Mouse (Mus musculus): ENCODE data around the gene Rrn3. TPM values are rescaled to one million over a fixed set of nuclear protein-coding genes. Genes with fewer than 3 reads are reported as not detected.
"Not testable (repeated sequence)": the region's sequence is repeated elsewhere in the genome, so short reads cannot be mapped to it uniquely, and the experiment has no call there.

The Rrn3 gene
- polyA plus RNA-seq, 1 experiment from 2014 or later, result 74.7 TPM

GRCm38 (mm10) chr16:13749306-13749705, 31.2 kb upstream of the Rrn3 start:
- 63% methylated on average over 5 of the region's 5 CpGs for WGBS
- H3K27ac ChIP-seq (ENCODE audit: low read depth, low read length), result no peak overlapping the region
- no peaks in the 10 kb centered on the region for H3K9me3 ChIP-seq (ENCODE audit: control insufficient read depth, low read length)
- no peak overlapping the region for H3K4me2 ChIP-seq (replicated peaks; ENCODE audit: low read depth, low read length)
- no peak for ATAC-seq (ENCODE audit: low FRiP score, low TSS enrichment)
- H3K27me3 ChIP-seq (ENCODE audit: control insufficient read depth, insufficient read depth, low read length), result no peaks in the 10 kb centered on the region
- no peaks in the 10 kb centered on the region for H3K36me3 ChIP-seq (ENCODE audit: control insufficient read depth, insufficient read depth, low read length)
- H3K4me1 ChIP-seq (ENCODE audit: control insufficient read depth, insufficient read depth, low read length), result no peaks in the 10 kb centered on the region
- H3K9ac ChIP-seq (ENCODE audit: low read depth, low read length), result no peak overlapping the region
- no peak overlapping the region for H3K4me3 ChIP-seq (ENCODE audit: low read length)

GRCm38 (mm10) chr16:13749981-13750380, 30.5 kb upstream of the Rrn3 start:
- Histone ChIP-seq H3K4me2 (replicated peaks; ENCODE audit: low read depth, low read length) (no peak overlapping the region), H3K9me3 (ENCODE audit: control insufficient read depth, low read length) (no peaks in the 10 kb centered on the region), H3K9ac (ENCODE audit: low read depth, low read length) (no peak overlapping the region), H3K4me3 (ENCODE audit: low read length) (no peak overlapping the region), H3K4me1 (ENCODE audit: control insufficient read depth, insufficient read depth, low read length) (no peaks in the 10 kb centered on the region), H3K27me3 (ENCODE audit: control insufficient read depth, insufficient read depth, low read length) (no peaks in the 10 kb centered on the region), H3K36me3 (ENCODE audit: control insufficient read depth, insufficient read depth, low read length) (no peaks in the 10 kb centered on the region), H3K27ac (ENCODE audit: low read depth, low read length) (no peak overlapping the region)
- WGBS, result 59% methylated on average over 3 of the region's 3 CpGs
- ATAC-seq (ENCODE audit: low FRiP score, low TSS enrichment), result no peak

DNA sequence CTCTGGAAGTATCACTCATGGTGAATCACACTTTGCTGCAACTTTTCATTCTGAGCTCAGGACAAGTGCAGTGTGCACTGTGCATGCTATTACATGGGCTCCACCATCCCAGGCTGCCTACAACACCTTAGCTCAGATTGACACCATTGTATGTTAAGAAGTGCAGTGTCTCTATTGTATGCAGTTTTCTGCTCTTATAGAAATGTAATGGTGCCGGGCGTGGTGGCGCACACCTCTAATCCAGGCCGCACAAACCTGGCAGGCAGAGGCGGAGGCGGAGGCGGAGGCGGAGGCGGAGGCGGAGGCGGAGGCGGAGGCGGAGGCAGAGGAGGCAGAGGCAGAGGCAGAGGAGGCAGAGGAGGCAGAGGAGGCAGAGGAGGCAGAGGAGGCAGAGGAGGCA, 29.9 kb upstream of the Rrn3 start:
- Histone ChIP-seq H3K27ac (ENCODE audit: low read depth, low read length) (no peak overlapping the region), H3K9me3 (ENCODE audit: control insufficient read depth, low read length) (no peaks in the 10 kb centered on the region), H3K4me2 (replicated peaks; ENCODE audit: low read depth, low read length) (no peak overlapping the region), H3K9ac (ENCODE audit: low read depth, low read length) (no peak overlapping the region), H3K4me3 (ENCODE audit: low read length) (no peak overlapping the region), H3K27me3 (ENCODE audit: control insufficient read depth, insufficient read depth, low read length) (no peaks in the 10 kb centered on the region), H3K4me1 (ENCODE audit: control insufficient read depth, insufficient read depth, low read length) (no peaks in the 10 kb centered on the region), H3K36me3 (ENCODE audit: control insufficient read depth, insufficient read depth, low read length) (no peaks in the 10 kb centered on the region)
- ATAC-seq (ENCODE audit: low FRiP score, low TSS enrichment), result no peak
- 94% methylated on average over 13 of the region's 13 CpGs for WGBS

DNA sequence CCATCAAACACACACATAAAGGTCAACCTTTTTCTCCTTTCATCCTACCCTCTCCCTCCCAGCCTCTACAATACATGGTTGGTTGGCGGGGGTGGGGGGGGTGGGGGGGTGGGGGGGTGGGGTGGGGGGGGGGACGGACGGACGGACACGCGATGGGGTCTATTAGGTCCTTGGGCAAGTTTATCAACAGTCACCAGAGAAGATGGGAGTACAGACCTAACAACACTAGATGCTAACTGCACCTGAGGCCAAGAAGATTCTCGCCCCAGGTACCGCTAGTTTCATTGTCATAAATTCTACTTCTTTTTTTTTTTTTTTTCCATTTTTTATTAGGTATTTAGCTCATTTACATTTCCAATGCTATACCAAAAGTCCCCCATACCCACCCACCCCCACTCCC, 26.5 kb upstream of the Rrn3 start:
- Histone ChIP-seq H3K4me2 (replicated peaks; ENCODE audit: low read depth, low read length) (peak overlapping the region; percentile 96), H3K27ac (ENCODE audit: low read depth, low read length) (no peak overlapping the region), H3K9ac (ENCODE audit: low read depth, low read length) (no peak overlapping the region; the same call in 1 of the 2 replicates), H3K4me1 (ENCODE audit: control insufficient read depth, insufficient read depth, low read length) (no peaks in the 10 kb centered on the region), H3K36me3 (ENCODE audit: control insufficient read depth, insufficient read depth, low read length) (no peaks in the 10 kb centered on the region), H3K4me3 (ENCODE audit: low read length) (peak overlapping the region; percentile 70), H3K9me3 (ENCODE audit: control insufficient read depth, low read length) (no peaks in the 10 kb centered on the region), H3K27me3 (ENCODE audit: control insufficient read depth, insufficient read depth, low read length) (no peaks in the 10 kb centered on the region)
- 81% methylated on average over 8 of the region's 8 CpGs for WGBS
- ATAC-seq (ENCODE audit: low FRiP score, low TSS enrichment), result no peak

DNA sequence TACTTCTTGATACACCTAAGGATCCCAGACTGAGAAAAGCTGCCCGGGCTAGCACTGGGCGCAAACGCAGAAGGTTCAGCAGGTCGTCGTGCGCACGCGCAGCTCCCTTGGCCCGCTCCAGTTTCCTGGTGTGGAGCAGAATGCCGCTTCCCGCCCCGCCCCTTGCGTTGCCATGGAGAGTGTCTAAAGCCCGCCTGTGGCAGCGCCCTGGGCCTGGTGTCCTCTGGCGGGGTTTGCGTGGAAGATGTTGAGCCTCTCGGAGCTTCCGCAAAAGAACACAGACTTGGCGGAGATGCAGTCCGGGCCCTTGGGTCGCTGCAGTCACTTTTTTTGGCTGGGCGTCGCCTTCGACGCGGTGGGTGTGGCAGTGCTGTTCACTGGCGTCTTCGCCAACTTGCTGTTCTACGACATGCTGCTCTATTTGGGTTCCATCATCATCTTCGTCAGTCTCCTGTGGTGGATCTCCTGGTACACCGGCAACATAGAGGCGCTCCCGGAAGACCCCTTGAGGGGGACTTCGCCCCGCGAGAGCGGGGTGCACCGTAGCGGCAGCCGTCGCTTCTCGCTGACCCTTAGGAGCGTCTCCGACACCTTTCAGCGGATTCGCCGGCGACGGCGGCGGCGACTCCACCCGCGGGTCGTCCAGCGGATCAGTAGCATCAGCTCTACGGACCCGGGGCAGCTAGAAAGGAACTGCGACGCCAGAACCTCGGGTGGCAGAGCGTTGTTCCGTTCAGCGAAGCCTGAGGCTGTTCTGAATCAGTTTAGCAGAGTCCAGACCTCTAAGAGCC, 25.9 kb upstream of the Rrn3 start:
- Histone ChIP-seq H3K36me3 (ENCODE audit: control insufficient read depth, insufficient read depth, low read length) (no peaks in the 10 kb centered on the region), H3K4me2 (replicated peaks; ENCODE audit: low read depth, low read length) (peak overlapping the region; percentile 96), H3K9ac (ENCODE audit: low read depth, low read length) (peak overlapping the region; percentile 63), H3K9me3 (ENCODE audit: control insufficient read depth, low read length) (no peaks in the 10 kb centered on the region), H3K27me3 (ENCODE audit: control insufficient read depth, insufficient read depth, low read length) (no peaks in the 10 kb centered on the region), H3K4me1 (ENCODE audit: control insufficient read depth, insufficient read depth, low read length) (no peaks in the 10 kb centered on the region), H3K4me3 (ENCODE audit: low read length) (peak overlapping the region; percentile 70), H3K27ac (ENCODE audit: low read depth, low read length) (no peak overlapping the region)
- peak; percentile 100 for ATAC-seq (ENCODE audit: low FRiP score, low TSS enrichment)
- under 1% methylated on average over 65 of the region's 65 CpGs for WGBS

DNA sequence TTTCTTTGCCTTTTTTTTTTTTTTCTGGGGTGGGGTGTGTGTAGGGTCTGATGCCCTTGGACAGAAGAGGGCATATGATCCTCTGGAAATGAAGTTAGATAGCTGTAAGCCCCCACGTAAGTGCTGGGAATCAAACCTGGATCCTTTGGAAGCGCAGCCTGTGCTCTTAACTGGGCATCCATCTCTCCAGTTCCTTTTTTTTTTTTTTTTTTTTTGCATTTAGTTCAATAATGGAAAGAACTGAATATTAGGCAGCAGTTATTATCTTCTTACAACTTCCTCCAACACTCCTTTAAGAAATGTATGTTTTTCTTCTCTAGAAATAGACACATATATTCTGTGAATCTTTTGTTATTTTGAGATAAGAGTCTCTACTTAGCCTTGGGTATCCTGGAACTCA, 22.7 kb upstream of the Rrn3 start:
- 92% methylated on average over 2 of the region's 2 CpGs for WGBS

GRCm38 (mm10) chr16:13762807-13763206, 17.7 kb upstream of the Rrn3 start:
- H3K4me1 ChIP-seq (ENCODE audit: control insufficient read depth, insufficient read depth, low read length); H3K27me3 ChIP-seq (ENCODE audit: control insufficient read depth, insufficient read depth, low read length); H3K9ac ChIP-seq (ENCODE audit: low read depth, low read length); H3K27ac ChIP-seq (ENCODE audit: low read depth, low read length); H3K36me3 ChIP-seq (ENCODE audit: control insufficient read depth, insufficient read depth, low read length); H3K4me3 ChIP-seq (ENCODE audit: low read length); H3K9me3 ChIP-seq (ENCODE audit: control insufficient read depth, low read length); ATAC-seq (ENCODE audit: low FRiP score, low TSS enrichment); H3K4me2 ChIP-seq (replicated peaks; ENCODE audit: low read depth, low read length): not testable (repeated sequence)
- 92% methylated on average over 1 of the region's 1 CpGs for WGBS

More for the DNA sequence above, 22.7 kb upstream of the Rrn3 start:
- H3K4me3 ChIP-seq (ENCODE audit: low read length), result no peak overlapping the region
- no peaks in the 10 kb centered on the region for H3K9me3 ChIP-seq (ENCODE audit: control insufficient read depth, low read length)
- no peak overlapping the region for H3K9ac ChIP-seq (ENCODE audit: low read depth, low read length)
- H3K27me3 ChIP-seq (ENCODE audit: control insufficient read depth, insufficient read depth, low read length), result no peaks in the 10 kb centered on the region
- no peaks in the 10 kb centered on the region for H3K36me3 ChIP-seq (ENCODE audit: control insufficient read depth, insufficient read depth, low read length)
- no peak for ATAC-seq (ENCODE audit: low FRiP score, low TSS enrichment)
- H3K4me2 ChIP-seq (replicated peaks; ENCODE audit: low read depth, low read length), result no peak overlapping the region
- no peaks in the 10 kb centered on the region for H3K4me1 ChIP-seq (ENCODE audit: control insufficient read depth, insufficient read depth, low read length)
- no peak overlapping the region for H3K27ac ChIP-seq (ENCODE audit: low read depth, low read length)

DNA sequence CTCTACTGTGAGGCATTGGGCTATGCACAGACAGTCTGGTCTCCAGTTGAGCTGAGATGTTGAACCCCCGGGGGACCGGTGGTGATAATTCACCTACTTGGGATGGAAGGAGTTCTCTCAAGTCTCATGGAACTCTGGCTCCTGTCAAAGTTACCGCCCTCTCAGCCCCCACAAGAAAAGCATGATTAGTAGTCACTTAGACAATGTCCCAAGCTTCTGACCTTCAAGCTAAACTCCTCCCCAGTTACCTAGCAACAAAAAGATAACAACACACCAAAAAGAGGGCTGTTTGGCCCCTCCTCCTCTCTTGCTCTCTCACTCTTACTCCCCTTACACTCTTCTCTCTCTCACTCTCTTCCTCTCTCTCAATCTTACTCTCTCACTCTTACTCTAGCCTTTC, 16.0 kb upstream of the Rrn3 start:
- WGBS, result 72% methylated on average over 3 of the region's 3 CpGs
- Histone ChIP-seq H3K36me3 (ENCODE audit: control insufficient read depth, insufficient read depth, low read length) (no peaks in the 10 kb centered on the region), H3K9ac (ENCODE audit: low read depth, low read length) (no peak overlapping the region)

DNA sequence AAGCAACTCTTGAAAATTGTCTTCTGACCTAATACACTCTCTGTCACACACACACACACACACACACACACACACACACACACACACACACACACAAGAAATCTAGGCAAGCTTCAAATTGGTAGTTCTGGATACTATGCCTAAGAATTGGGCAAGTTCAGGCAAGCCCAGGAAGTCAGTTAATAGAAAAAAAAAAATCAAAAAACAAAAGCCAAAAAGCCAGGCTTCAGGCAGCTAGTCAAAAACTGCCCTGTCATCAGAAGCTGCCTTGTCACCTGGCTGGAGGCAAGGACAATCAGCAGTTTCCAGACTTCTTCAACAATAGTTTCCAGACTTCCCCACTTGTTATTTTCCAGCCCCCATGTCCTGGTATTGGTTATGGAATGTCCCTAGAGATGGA, 14.1 kb upstream of the Rrn3 start:
- no peak overlapping the region for H3K27ac ChIP-seq (ENCODE audit: low read depth, low read length)
- no peak overlapping the region for H3K9ac ChIP-seq (ENCODE audit: low read depth, low read length)
- no peaks in the 10 kb centered on the region for H3K4me1 ChIP-seq (ENCODE audit: control insufficient read depth, insufficient read depth, low read length)
- no peaks in the 10 kb centered on the region for H3K9me3 ChIP-seq (ENCODE audit: control insufficient read depth, low read length)
- no peak for ATAC-seq (ENCODE audit: low FRiP score, low TSS enrichment)
- H3K36me3 ChIP-seq (ENCODE audit: control insufficient read depth, insufficient read depth, low read length), result no peaks in the 10 kb centered on the region
- no peak overlapping the region for H3K4me2 ChIP-seq (replicated peaks; ENCODE audit: low read depth, low read length)
- no peak overlapping the region for H3K4me3 ChIP-seq (ENCODE audit: low read length)
- no peaks in the 10 kb centered on the region for H3K27me3 ChIP-seq (ENCODE audit: control insufficient read depth, insufficient read depth, low read length)

More for the DNA sequence above, 16.0 kb upstream of the Rrn3 start:
- no peaks in the 10 kb centered on the region for H3K4me1 ChIP-seq (ENCODE audit: control insufficient read depth, insufficient read depth, low read length)
- no peak overlapping the region for H3K27ac ChIP-seq (ENCODE audit: low read depth, low read length)
- no peak for ATAC-seq (ENCODE audit: low FRiP score, low TSS enrichment)
- H3K27me3 ChIP-seq (ENCODE audit: control insufficient read depth, insufficient read depth, low read length), result no peaks in the 10 kb centered on the region
- no peaks in the 10 kb centered on the region for H3K9me3 ChIP-seq (ENCODE audit: control insufficient read depth, low read length)
- H3K4me3 ChIP-seq (ENCODE audit: low read length), result no peak overlapping the region
- no peak overlapping the region for H3K4me2 ChIP-seq (replicated peaks; ENCODE audit: low read depth, low read length)
